Mouse (Mus musculus) intestine, embryonic 14.5 days (tissue): Measurements from ENCODE around the gene Tmem243. TPM values are rescaled to one million over a fixed set of nuclear protein-coding genes. Genes with fewer than 3 reads are reported as not detected.

Experiments used
- ATAC-seq: fragments of 200-750 bp; cut with Nextera tagmentation; replicated peaks from 2 replicates; pipeline ENCODE4 v1.8.0; 2017; ENCODE audit warnings: low read depth, moderate number of reproducible peaks, moderate TSS enrichment, moderate library complexity; ENCODE audit not compliant: low FRiP score, low TSS enrichment
- DNase-seq: peaks from one replicate; pipeline ENCODE4 v3.0.0-alpha.2; 2018; ENCODE audit warnings: low spot score
- H3K27ac ChIP-seq: fragments of 300-500 bp; sonication (generic); 2 replicates; pipeline ENCODE4 v1.5.1; 2014; ENCODE audit warnings: low read depth, mild to moderate bottlenecking, control low read depth
- H3K27me3 ChIP-seq: fragments of 300-500 bp; sonication (generic); replicated peaks from 2 replicates; pipeline ENCODE4 v1.6.1; 2014; ENCODE audit warnings: low read length, control low read depth; ENCODE audit not compliant: control insufficient read depth, insufficient read depth
- H3K36me3 ChIP-seq: fragments of 300-500 bp; sonication (generic); 2 replicates; pipeline ENCODE4 v1.6.1; 2014; ENCODE audit warnings: low read length, control low read depth; ENCODE audit not compliant: control insufficient read depth, insufficient read depth
- H3K4me1 ChIP-seq: fragments of 300-500 bp; sonication (generic); replicated peaks from 2 replicates; pipeline ENCODE4 v1.6.1; 2014; ENCODE audit warnings: low read length, control low read depth, mixed read lengths; ENCODE audit not compliant: control insufficient read depth, insufficient read depth
- H3K4me2 ChIP-seq: fragments of 300-500 bp; sonication (generic); 2 replicates; pipeline ENCODE4 v1.6.1; 2014; ENCODE audit warnings: low read length
- H3K4me3 ChIP-seq: fragments of 300-500 bp; sonication (generic); 2 replicates; pipeline ENCODE4 v1.5.1; 2014; ENCODE audit warnings: low read depth, low read length, control low read depth, mixed read lengths
- H3K9ac ChIP-seq: fragments of 300-500 bp; sonication (generic); 2 replicates; pipeline ENCODE4 v1.6.1; 2014; ENCODE audit warnings: mild to moderate bottlenecking, low read length
- H3K9me3 ChIP-seq: fragments of 300-500 bp; sonication (generic); 2 replicates; pipeline ENCODE4 v1.6.1; 2016; ENCODE audit warnings: low read length, control low read depth; ENCODE audit not compliant: control insufficient read depth
- WGBS: fragments of 180-500 bp; shearing (Covaris S2); extraction: QIAGEN DNeasy Blood & Tissue Kit; methylation state at CpG from one replicate; pipeline ENCODE4 v1.1.7; 2014; 5-methylcytosine and 5-hydroxymethylcytosine counted together
- polyA plus RNA-seq: library from polyadenylated mRNA; unstranded; fragments of >200 nt; fragmentation: Nextera tagmentation; extraction: Ambion mirVana; gene quantifications from 2 replicates; pipeline ENCODE4 v1.2.1, GENCODE M21; 2014

The Tmem243 gene
- 20.6 and 22.4 TPM in 2 replicates for polyA plus RNA-seq

DNA sequence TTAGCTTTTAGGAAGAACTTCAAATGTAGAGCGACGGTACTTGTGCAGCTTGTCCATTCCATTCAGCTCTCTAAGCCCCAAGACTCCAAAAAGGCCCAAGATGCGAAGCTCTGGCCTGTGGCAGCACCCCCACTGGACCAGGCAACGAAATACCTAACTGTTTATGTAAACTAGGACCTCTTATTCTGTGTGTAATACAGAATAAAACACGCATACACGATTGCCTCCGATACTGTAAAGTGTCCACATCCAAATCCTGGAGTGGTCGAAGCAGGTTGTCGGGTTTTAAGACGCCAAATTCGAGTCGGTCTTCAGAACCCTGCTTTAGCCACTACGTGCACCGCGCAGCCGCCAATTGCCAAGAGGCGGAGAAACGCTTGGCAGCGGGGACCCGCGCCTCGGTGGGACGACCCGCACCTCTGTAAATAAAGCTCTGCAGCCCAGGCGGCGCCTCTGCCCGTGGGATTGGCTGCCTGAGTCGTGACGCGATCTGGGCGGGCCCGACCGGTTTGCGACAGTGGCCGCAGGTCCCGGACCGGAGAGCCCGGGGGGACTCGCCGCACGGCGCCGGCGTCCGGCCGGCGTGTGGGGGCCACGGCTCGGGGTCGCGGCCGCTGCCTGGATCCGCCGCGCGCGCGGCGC lies at the start of gene Tmem243:
Tmem243 (plus strand) TSS at position 462 of the 642 bp plus-strand sequence.
- H3K4me2 ChIP-seq = peak within 1 kb of the TSS; percentile 87
- H3K4me3 ChIP-seq = peak within 1 kb of the TSS; percentile 70
- H3K9me3 ChIP-seq = peaks cover 6% of the 10 kb centered on the region
- ATAC-seq (peak; percentile 95), DNase-seq (peak; percentile 91)
- H3K9ac ChIP-seq = peak within 1 kb of the TSS; percentile 78
- H3K36me3 ChIP-seq = no peaks in the 10 kb centered on the region
- H3K27me3 ChIP-seq = peaks cover 14% of the 10 kb centered on the region; the same call in 1 of the 2 replicates
- H3K4me1 ChIP-seq = no peaks in the 10 kb centered on the region
- under 1% methylated on average over 59 of the region's 59 CpGs for WGBS
- H3K27ac ChIP-seq = no peak within 1 kb of the TSS

DNA sequence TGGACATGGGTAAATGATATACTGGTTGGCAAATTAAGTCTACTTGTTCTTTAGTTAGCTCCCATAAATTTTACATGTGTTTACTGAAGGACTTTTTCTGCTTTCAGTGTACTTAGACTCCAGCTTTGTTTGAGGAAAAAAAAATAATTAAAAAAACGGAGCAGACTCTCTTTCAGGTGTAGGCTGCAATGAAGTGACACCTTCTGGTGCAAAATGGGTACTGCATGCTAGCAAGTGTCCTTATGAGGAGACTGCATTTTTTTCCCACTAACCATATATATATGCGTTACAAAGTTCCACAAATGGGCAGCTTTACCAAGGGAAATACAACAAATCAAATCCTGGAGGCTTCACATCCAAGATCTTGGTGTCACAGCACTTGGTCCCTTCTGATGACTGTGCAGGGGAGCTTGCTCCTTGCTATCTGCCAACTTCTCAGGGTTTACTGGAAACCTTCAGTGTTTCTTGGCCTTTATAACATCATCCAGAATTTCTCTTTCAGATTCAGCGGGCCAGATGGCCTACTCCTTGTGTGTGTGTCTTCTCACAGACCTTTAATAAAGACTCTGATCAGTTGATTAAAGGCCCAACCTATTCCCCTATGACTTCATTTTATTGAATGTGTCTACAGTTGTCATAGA lies 44.3 kb upstream of the Tmem243 start:
- no peaks in the 10 kb centered on the region for H3K4me1 ChIP-seq
- WGBS = 31% methylated on average over 3 of the region's 3 CpGs
- no peak overlapping the region for H3K27ac ChIP-seq
- no peaks in the 10 kb centered on the region for H3K36me3 ChIP-seq
- no peaks in the 10 kb centered on the region for H3K9me3 ChIP-seq
- peak; percentile 68 for DNase-seq
- no peaks in the 10 kb centered on the region for H3K27me3 ChIP-seq
- no peak overlapping the region for H3K4me3 ChIP-seq
- no peak overlapping the region for H3K4me2 ChIP-seq
- peak; percentile 53; the same call in 1 of the 2 replicates for ATAC-seq
- H3K9ac ChIP-seq = no peak overlapping the region

DNA sequence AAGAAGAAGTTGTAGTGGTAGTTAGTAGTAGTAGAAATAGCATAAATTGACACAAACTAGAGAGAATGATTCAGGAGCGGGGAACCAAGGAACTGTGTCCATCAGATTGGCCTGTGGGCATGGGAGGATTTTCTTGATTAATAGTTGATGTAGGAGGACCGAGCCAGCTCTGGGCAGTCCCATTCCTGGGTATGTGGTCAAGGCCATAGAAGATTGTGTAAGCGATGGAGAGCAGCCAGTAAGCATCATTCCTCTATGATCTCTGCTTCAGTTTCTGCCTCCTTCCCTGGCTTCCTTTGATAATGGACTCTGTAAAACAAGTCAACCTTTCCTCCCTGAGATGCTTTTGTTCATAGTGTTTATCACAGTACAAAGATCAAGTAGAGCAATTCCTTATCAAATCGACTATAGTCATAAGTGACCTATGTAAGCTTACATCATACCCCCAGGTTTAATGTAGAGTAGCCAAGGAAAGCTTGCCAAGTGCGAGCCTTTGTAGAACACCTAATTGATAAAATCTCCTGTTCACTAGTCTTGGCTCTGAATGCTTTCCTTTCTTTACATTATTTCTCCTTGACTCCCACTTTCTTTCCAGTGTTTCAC lies 43.1 kb upstream of the Tmem243 start:
- Histone ChIP-seq H3K9me3 (no peaks in the 10 kb centered on the region), H3K4me1 (no peaks in the 10 kb centered on the region), H3K36me3 (no peaks in the 10 kb centered on the region), H3K27ac (no peak overlapping the region), H3K4me2 (no peak overlapping the region), H3K27me3 (no peaks in the 10 kb centered on the region), H3K4me3 (no peak overlapping the region), H3K9ac (no peak overlapping the region)
- ATAC-seq (no peak), DNase-seq (no peak)
- 77% methylated on average over 5 of the region's 5 CpGs for WGBS

DNA sequence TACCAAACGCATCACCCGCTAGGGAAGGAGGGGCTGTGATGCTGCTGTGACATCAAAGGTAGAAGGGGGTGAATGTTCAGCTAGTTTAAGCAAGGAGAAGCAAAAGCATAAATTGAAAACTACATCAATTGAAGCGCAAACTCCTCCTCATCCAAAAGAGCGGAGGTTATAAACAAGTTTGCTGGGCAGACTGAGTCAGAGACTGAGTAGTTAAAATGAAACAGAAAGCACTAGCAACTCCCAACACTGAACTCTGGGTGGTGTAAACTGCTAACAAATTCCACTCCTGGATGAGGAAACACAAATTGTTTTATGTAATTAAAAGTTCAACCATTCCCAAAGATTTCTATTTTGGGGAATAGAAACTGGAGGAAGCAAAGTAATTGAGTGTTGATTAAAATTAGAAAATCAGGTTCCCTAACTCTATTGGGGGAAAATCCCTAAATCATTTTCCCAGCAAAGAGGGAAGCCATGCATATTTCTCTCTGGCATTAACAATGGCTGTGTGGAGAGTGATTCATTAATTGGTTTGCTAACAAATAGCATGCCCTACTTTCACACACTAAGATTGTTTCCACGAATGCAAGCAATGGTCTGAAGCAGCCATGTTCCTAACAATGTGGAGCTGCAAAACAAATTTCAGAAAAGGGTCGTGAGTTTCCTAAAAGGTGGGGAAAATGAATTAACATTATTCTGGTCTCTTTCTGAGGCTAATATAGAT lies 41.0 kb upstream of the Tmem243 start:
- no peaks in the 10 kb centered on the region for H3K27me3 ChIP-seq
- no peak overlapping the region for H3K4me2 ChIP-seq
- H3K4me1 ChIP-seq = no peaks in the 10 kb centered on the region
- H3K27ac ChIP-seq = no peak overlapping the region
- no peak overlapping the region for H3K4me3 ChIP-seq
- DNase-seq (no peak), ATAC-seq (no peak)
- H3K9me3 ChIP-seq = no peaks in the 10 kb centered on the region
- WGBS = 70% methylated on average over 6 of the region's 6 CpGs
- no peak overlapping the region for H3K9ac ChIP-seq
- H3K36me3 ChIP-seq = no peaks in the 10 kb centered on the region

DNA sequence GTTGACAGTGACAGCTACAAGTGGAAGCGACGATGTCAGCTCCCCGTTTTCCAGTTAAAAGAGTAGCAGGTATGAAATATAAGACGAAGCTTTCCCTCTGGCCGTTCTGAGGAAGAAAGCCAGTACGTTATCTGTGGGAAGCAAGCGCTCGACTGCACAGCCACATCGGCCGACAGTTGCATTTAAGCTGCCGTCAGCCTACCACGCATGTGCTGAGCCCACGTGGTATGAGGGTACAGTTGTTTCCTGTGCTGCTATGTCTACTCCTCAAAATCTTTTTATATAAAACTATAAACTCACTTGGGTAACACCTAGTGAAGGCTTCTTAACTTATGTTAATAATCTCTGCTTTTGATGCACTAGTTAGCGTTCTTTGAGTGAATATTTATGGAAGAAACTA lies 40.2 kb upstream of the Tmem243 start:
- H3K9me3 ChIP-seq = no peaks in the 10 kb centered on the region
- WGBS = 89% methylated on average over 14 of the region's 14 CpGs
- no peaks in the 10 kb centered on the region for H3K27me3 ChIP-seq
- no peak overlapping the region for H3K4me2 ChIP-seq
- no peak for DNase-seq
- no peak overlapping the region for H3K9ac ChIP-seq
- H3K27ac ChIP-seq = no peak overlapping the region
- no peaks in the 10 kb centered on the region for H3K36me3 ChIP-seq
- no peaks in the 10 kb centered on the region for H3K4me1 ChIP-seq
- no peak for ATAC-seq
- no peak overlapping the region for H3K4me3 ChIP-seq

DNA sequence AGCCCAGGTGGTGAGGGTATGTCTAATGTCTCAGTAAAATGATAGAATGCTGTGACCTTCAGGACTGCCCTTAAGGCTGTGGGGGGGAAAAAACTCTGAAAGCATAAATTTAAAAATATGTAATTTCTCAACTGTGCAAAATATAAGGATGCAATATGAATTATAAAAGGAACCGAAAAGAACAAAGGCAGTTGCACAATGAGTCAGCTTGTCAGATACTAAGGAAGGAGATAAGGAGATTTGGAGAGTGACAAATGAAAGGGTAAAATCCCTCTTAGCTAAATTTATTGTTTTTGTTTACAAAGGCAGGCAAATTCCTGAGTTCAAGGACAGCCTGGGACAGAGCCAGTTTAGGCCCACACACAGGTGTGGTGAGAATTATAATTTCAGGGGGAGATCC lies 36.3 kb upstream of the Tmem243 start:
- Histone ChIP-seq H3K27ac (no peak overlapping the region), H3K36me3 (no peaks in the 10 kb centered on the region), H3K9ac (no peak overlapping the region), H3K27me3 (no peaks in the 10 kb centered on the region), H3K4me3 (no peak overlapping the region), H3K9me3 (no peaks in the 10 kb centered on the region), H3K4me1 (peaks cover 2% of the 10 kb centered on the region; the same call in 1 of the 2 replicates), H3K4me2 (no peak overlapping the region)
- WGBS = 93% methylated on average over 1 of the region's 1 CpGs
- no peak for ATAC-seq
- DNase-seq = no peak

DNA sequence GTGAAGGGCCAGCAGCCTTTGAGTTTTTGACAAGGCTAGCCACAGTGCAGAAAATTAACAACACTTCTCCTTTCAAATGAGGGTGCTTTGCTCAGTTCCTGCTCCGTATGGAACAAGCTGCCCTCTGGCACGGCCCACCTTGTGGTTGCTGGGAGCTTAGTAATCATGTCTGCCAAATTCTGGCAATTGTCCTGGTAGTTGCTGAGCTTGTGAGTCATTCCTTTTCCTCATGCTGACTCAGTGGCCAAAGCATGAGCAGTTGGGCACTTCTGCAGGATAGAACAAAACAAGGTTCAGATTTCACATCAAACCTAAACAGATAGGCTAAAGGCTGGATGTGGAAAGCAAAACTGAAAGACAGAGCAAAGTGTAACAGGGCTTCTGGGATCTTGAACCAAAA lies 31.6 kb upstream of the Tmem243 start:
- peaks cover 2% of the 10 kb centered on the region; the same call in 1 of the 2 replicates for H3K4me1 ChIP-seq
- no peak for DNase-seq
- no peak for ATAC-seq
- no peak overlapping the region for H3K4me2 ChIP-seq
- H3K9ac ChIP-seq = no peak overlapping the region
- H3K27me3 ChIP-seq = no peaks in the 10 kb centered on the region
- 52% methylated on average over 2 of the region's 2 CpGs for WGBS
- no peaks in the 10 kb centered on the region for H3K36me3 ChIP-seq
- no peak overlapping the region for H3K4me3 ChIP-seq
- H3K9me3 ChIP-seq = no peaks in the 10 kb centered on the region
- no peak overlapping the region for H3K27ac ChIP-seq

DNA sequence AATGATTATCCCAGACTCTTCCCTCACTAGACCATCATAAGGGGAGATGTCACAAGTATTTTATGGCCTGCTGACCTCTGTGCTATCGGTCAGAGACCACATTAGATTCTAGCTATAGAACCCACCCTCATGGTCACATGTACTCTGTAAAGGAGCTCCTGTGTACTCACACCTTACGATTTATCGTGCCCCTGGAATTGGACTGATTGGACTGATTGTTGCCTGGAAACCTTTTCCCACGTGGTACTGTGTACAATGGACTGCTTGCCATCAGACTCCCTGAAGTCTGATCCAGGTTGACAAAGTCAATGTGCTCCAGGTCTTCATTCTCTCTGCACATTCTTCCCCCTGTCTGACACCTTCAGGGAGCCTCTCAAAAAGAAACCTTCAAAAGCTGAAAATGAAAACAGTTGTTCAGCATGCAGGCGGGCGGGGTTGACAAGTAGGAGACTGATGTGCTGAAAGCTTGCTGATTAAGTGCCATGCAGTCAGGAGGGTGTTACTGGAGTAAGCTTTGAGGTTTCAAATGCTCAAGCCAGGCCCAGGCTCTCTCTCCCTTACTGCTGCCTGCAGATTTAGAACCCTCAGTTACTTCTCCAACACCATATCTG lies 30.8 kb upstream of the Tmem243 start:
- 42% methylated on average over 6 of the region's 6 CpGs for WGBS
- peak; percentile 90 for ATAC-seq

More for the DNA sequence above, 30.8 kb upstream of the Tmem243 start:
- no peaks in the 10 kb centered on the region for H3K9me3 ChIP-seq
- no peak overlapping the region for H3K4me2 ChIP-seq
- no peaks in the 10 kb centered on the region for H3K27me3 ChIP-seq
- H3K9ac ChIP-seq = no peak overlapping the region
- no peak overlapping the region for H3K27ac ChIP-seq
- peaks cover 2% of the 10 kb centered on the region; the same call in 1 of the 2 replicates for H3K4me1 ChIP-seq
- H3K36me3 ChIP-seq = no peaks in the 10 kb centered on the region
- DNase-seq = no peak
- H3K4me3 ChIP-seq = no peak overlapping the region
